Mouse (Mus musculus) neural tube, embryonic 11.5 days (tissue): Measurements from ENCODE around the gene Osbpl6. TPM values are rescaled to one million over a fixed set of nuclear protein-coding genes. Genes with fewer than 3 reads are reported as not detected.

Experiments used
- ATAC-seq: fragments of 200-750 bp; cut with Nextera tagmentation; 2 replicates; pipeline ENCODE4 v1.8.0; 2017; ENCODE audit warnings: moderate number of reproducible peaks, mild to moderate bottlenecking, moderate TSS enrichment, moderate library complexity; ENCODE audit not compliant: insufficient read depth, low FRiP score, low TSS enrichment
- DNase-seq: peaks from one replicate; pipeline ENCODE4 v3.0.0-alpha.2; 2015; ENCODE audit warnings: low spot score
- H3K27ac ChIP-seq: fragments of 300-500 bp; sonication (generic); 2 replicates; pipeline ENCODE4 v1.5.1; 2014; ENCODE audit warnings: low read depth, mild to moderate bottlenecking, low read length
- H3K27me3 ChIP-seq: fragments of 300-500 bp; sonication (generic); 2 replicates; pipeline ENCODE4 v1.6.1; 2014; ENCODE audit warnings: mild to moderate bottlenecking, low read length, mixed read lengths; ENCODE audit not compliant: control insufficient read depth, insufficient read depth
- H3K36me3 ChIP-seq: fragments of 300-500 bp; sonication (generic); 2 replicates; pipeline ENCODE4 v1.6.1; 2014; ENCODE audit warnings: mild to moderate bottlenecking, low read length, moderate library complexity, mixed read lengths; ENCODE audit not compliant: control insufficient read depth, insufficient read depth
- H3K4me1 ChIP-seq: fragments of 300-500 bp; sonication (generic); 2 replicates; pipeline ENCODE4 v1.6.1; 2014; ENCODE audit warnings: low read length, mixed read lengths; ENCODE audit not compliant: control insufficient read depth, insufficient read depth
- H3K4me2 ChIP-seq: fragments of 300-500 bp; sonication (generic); 2 replicates; pipeline ENCODE4 v1.6.1; 2014; ENCODE audit warnings: low read depth, mild to moderate bottlenecking, moderate library complexity
- H3K4me3 ChIP-seq: fragments of 300-500 bp; sonication (generic); 2 replicates; pipeline ENCODE4 v1.5.1; 2014; ENCODE audit warnings: low read depth, low read length
- H3K9ac ChIP-seq: fragments of 300-500 bp; sonication (generic); 2 replicates; pipeline ENCODE4 v1.6.1; 2014; ENCODE audit warnings: mild to moderate bottlenecking, low read length
- H3K9me3 ChIP-seq: fragments of 300-500 bp; sonication (generic); 2 replicates; pipeline ENCODE4 v1.6.1; 2016; ENCODE audit warnings: low read length; ENCODE audit not compliant: control insufficient read depth
- WGBS: fragments of 180-500 bp; shearing (Covaris S2); extraction: QIAGEN DNeasy Blood & Tissue Kit; methylation state at CpG from one replicate; pipeline ENCODE4 v1.1.7; 2014; 5-methylcytosine and 5-hydroxymethylcytosine counted together
- polyA plus RNA-seq: library from polyadenylated mRNA; unstranded; fragments of >200 nt; fragmentation: Nextera tagmentation; extraction: Ambion mirVana; gene quantifications from 2 replicates; pipeline ENCODE4 v1.2.1, GENCODE M21; 2014

Osbpl6 gene
- polyA plus RNA-seq, 1 experiment from 2014 or later, result 20.3 TPM

DNA sequence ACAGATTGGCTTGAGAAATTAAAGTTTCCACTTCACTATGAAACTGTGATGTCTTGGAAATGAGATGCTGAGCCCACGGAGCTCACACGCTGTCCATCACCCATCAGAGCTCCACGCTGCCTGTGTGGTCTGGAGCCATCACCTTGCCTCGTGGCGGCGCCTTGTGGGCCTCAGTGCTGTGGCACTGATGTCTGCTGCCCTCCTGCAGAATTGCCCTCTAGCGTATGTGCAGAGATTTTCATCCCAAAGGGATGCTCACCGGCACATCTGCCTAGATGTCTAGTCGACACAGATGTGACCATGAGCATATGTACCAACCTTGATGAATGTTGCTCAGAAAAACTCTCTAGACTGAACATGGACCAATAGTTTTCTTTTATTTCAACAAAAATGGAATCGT, 180.6 kb downstream of the Osbpl6 start:
- no peak for ATAC-seq
- 90% methylated on average over 10 of the region's 10 CpGs for WGBS
- no peaks in the 10 kb centered on the region for H3K9me3 ChIP-seq
- no peak for DNase-seq
- H3K9ac ChIP-seq, result no peak overlapping the region
- H3K36me3 ChIP-seq, result no peaks in the 10 kb centered on the region; the same call in 1 of the 2 replicates
- no peak overlapping the region for H3K4me2 ChIP-seq
- no peak overlapping the region for H3K27ac ChIP-seq
- no peak overlapping the region for H3K4me3 ChIP-seq
- no peaks in the 10 kb centered on the region for H3K4me1 ChIP-seq
- H3K27me3 ChIP-seq, result no peaks in the 10 kb centered on the region

DNA sequence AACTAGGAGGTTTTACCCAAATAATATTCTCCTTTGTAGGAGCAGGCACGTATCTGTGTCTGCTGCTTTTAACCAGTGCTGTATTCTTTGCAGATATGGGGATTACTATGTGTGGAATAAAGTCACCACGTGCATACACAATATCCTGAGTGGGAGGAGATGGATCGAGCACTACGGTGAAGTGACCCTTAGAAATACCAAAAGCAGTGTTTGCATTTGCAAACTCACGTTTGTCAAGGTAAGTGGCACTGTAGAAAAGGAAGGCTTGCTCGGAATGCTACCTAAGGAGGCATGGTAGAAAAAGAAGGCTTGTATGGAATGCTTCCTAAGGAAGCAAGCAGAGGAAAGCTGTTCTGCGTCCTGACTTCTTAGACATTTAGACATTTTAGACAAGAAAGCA, 183.9 kb downstream of the Osbpl6 start:
- no peak overlapping the region for H3K9ac ChIP-seq
- H3K4me2 ChIP-seq, result no peak overlapping the region
- no peak for ATAC-seq
- H3K27ac ChIP-seq, result no peak overlapping the region
- 93% methylated on average over 7 of the region's 7 CpGs for WGBS
- no peaks in the 10 kb centered on the region for H3K9me3 ChIP-seq
- H3K36me3 ChIP-seq, result no peaks in the 10 kb centered on the region
- H3K4me1 ChIP-seq, result no peaks in the 10 kb centered on the region
- DNase-seq, result no peak
- no peaks in the 10 kb centered on the region for H3K27me3 ChIP-seq
- no peak overlapping the region for H3K4me3 ChIP-seq

DNA sequence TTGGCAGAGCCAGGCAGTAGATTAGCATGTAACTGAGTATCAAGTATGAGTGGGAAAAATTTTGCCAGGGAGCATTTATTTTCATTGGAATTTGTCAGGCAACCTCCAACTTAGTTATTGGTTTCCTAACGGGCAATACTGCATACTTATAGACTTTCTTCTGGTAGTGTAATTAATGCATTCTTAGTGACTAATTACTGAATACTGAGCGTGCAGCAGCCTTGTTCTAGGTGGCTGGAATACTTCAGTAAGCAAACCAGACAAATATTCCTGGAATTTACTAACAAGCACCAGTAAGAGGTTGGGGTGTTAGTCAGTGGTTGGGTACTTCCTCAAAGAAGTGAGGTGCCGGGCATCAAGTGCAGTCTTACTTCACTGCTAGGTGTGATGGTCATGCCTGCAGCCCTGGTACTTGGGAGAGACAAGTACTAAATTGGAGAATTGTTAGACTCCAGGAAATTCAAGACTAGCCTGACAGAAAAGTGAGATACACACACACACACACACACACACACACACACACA, 186.2 kb downstream of the Osbpl6 start:
- no peak overlapping the region for H3K4me3 ChIP-seq
- no peaks in the 10 kb centered on the region for H3K4me1 ChIP-seq
- 84% methylated on average over 3 of the region's 3 CpGs for WGBS
- no peak overlapping the region for H3K9ac ChIP-seq
- no peak for ATAC-seq
- H3K4me2 ChIP-seq, result no peak overlapping the region
- DNase-seq, result no peak
- no peaks in the 10 kb centered on the region for H3K9me3 ChIP-seq
- no peaks in the 10 kb centered on the region for H3K36me3 ChIP-seq
- H3K27me3 ChIP-seq, result no peaks in the 10 kb centered on the region
- no peak overlapping the region for H3K27ac ChIP-seq

DNA sequence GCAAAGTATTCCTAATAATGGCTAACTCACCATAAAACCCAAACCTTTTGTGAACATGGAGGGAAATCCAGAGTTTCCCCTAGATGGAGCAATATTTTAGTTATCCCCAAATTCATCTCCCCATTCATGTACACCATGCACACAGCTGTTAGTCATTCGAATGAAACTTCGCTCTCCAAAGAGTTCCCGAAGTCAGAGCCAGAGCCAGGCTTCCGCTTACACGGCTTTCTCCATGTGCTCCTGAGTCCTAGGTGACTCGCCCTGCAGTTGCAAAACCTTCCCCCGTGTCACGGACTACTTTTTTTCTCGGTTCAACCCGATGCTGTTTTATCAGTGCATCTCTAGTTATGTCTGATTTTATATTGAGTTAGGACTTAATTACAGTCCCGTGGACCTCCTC, 191.2 kb downstream of the Osbpl6 start:
- H3K9me3 ChIP-seq, result no peaks in the 10 kb centered on the region
- DNase-seq, result no peak
- no peaks in the 10 kb centered on the region for H3K27me3 ChIP-seq
- H3K4me2 ChIP-seq, result no peak overlapping the region
- H3K9ac ChIP-seq, result no peak overlapping the region
- 87% methylated on average over 11 of the region's 11 CpGs for WGBS
- H3K4me3 ChIP-seq, result no peak overlapping the region
- no peak overlapping the region for H3K27ac ChIP-seq
- H3K36me3 ChIP-seq, result no peaks in the 10 kb centered on the region
- ATAC-seq, result no peak
- no peaks in the 10 kb centered on the region for H3K4me1 ChIP-seq

DNA sequence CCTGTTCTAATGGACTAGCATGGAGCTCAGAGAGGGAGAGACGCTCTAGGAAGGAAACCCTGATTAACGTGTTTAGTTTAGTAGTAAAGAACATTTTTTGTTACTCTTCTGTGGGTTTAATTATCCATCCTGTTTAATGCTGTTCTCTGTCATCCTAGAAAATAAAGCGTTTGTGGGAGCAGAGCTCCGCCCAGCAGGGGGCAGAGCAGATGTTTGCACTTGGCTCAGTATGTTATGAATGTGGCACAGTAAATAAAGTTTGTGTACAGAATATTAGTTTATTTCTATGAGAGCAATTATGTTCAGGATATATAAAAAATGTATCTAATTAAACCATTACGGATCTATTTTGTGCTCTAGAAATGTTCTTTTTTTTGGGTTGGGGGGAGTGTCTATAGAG, 192.9 kb downstream of the Osbpl6 start:
- ATAC-seq (no peak), DNase-seq (no peak)
- WGBS, result 76% methylated on average over 5 of the region's 5 CpGs
- H3K27me3 ChIP-seq, result no peaks in the 10 kb centered on the region
- no peak overlapping the region for H3K27ac ChIP-seq
- H3K9me3 ChIP-seq, result no peaks in the 10 kb centered on the region
- H3K4me3 ChIP-seq, result no peak overlapping the region
- no peaks in the 10 kb centered on the region for H3K4me1 ChIP-seq
- no peaks in the 10 kb centered on the region for H3K36me3 ChIP-seq
- no peak overlapping the region for H3K9ac ChIP-seq
- H3K4me2 ChIP-seq, result no peak overlapping the region

DNA sequence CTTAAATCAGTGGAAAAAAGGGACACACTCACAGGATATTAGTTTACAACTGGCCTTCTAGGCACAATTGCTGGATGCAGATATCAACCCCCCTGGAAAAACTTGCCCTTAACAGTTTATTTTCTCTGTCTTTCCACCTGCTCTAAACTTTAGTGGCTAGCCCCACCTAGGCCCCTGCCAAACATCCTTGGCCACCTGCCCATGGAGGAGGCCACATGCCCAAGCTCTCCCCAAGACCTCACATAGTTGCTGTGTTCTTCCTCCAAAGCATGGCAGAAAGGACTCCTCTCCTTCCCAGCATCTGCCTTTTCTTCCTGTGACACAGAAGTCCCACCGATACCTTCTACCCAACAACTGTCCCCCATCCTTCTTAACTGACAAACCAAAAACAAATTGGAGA, 195.9 kb downstream of the Osbpl6 start:
- H3K9ac ChIP-seq, result no peak overlapping the region
- H3K27ac ChIP-seq, result no peak overlapping the region
- ATAC-seq, result no peak
- H3K4me1 ChIP-seq, result no peaks in the 10 kb centered on the region
- WGBS, result 96% methylated on average over 1 of the region's 1 CpGs
- H3K27me3 ChIP-seq, result no peaks in the 10 kb centered on the region
- H3K4me3 ChIP-seq, result no peak overlapping the region
- H3K36me3 ChIP-seq, result no peaks in the 10 kb centered on the region
- no peak overlapping the region for H3K4me2 ChIP-seq
- DNase-seq, result no peak
- H3K9me3 ChIP-seq, result no peaks in the 10 kb centered on the region

DNA sequence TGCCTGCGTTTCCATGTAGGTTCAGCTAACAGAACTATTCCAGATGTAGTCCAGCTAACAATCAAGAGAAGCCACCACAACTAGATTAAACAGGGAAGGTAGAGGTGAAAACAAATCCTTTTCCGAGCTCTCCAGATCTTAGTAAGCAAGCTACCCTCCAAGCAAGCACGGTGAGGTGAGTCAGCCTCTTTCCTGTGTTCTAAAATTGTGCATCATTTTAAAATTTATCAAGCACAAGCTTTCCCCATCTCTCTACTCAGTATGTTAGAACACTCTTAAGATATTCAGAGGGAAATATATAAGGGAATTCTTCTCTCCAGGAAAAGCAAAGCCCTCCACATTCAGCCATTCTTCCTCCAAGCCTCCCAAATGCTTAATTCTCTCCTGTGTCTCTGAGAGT, 200.4 kb downstream of the Osbpl6 start:
- 84% methylated on average over 3 of the region's 3 CpGs for WGBS
- H3K27ac ChIP-seq, result no peak overlapping the region
- ATAC-seq, result no peak
- no peaks in the 10 kb centered on the region for H3K9me3 ChIP-seq
- no peaks in the 10 kb centered on the region for H3K27me3 ChIP-seq
- H3K36me3 ChIP-seq, result no peaks in the 10 kb centered on the region
- H3K4me1 ChIP-seq, result no peaks in the 10 kb centered on the region
- no peak overlapping the region for H3K9ac ChIP-seq
- H3K4me3 ChIP-seq, result no peak overlapping the region
- H3K4me2 ChIP-seq, result no peak overlapping the region
- DNase-seq, result no peak

DNA sequence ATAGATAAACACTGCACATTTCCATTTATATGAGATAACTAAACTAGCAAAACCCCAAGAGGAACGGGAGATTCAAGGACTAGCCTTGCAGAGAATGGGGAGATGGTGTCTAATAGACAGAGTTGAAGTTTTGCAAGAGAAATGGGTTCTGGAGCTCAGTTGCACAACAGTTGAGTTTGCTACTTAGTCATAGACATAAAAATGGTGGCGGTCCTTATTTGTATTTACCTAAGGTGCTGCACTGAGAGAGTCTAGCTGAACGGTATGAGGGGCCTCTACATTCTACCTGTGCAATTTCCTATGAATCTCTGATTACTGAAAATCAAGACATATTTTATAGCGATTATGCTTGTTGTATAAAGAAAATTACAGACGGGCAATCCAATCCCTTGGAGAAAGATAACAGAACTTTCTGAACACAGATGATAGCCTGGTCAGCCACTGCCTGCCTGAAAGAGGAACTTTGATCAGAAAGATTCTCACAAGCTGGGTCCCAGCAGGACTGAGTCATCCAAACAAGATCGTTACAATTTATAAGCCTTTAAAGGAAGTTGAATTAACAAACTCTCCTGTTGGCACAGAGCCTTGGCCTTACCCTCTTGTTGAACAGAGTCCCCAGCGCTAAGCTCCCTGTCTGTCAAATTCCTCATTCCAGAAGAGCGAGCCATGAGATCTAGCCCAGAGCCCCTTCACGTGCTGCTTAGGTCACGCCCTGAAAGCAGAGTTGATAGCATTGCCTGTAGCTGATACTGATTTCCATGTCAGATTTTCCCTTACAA, 204.2 kb downstream of the Osbpl6 start:
- Histone ChIP-seq H3K27ac (no peak overlapping the region), H3K27me3 (no peaks in the 10 kb centered on the region), H3K4me3 (no peak overlapping the region), H3K4me2 (no peak overlapping the region), H3K36me3 (no peaks in the 10 kb centered on the region), H3K9ac (no peak overlapping the region), H3K9me3 (no peaks in the 10 kb centered on the region), H3K4me1 (no peaks in the 10 kb centered on the region)
- DNase-seq (no peak), ATAC-seq (no peak)
- WGBS, result 90% methylated on average over 10 of the region's 10 CpGs

DNA sequence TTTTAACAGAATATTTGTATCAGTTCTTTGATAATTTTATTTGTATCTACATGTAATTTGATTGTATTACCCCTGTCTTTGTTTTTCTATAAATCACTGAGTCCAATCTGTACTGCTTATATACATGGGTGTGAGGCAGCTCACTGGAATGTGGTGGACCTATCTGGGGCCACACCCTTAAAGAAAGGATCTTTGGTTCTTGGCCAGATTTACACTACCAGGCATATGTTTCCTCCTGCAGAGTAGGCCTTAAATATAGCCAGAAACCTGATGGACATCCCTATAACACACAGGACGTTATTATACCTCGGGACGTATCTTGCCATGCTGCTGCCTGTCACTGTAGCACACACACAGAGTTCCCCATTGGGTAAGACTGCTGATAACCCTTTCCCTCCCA, 205.7 kb downstream of the Osbpl6 start:
- WGBS, result 85% methylated on average over 3 of the region's 3 CpGs
- H3K4me1 ChIP-seq, result no peaks in the 10 kb centered on the region
- ATAC-seq, result no peak

More for the DNA sequence above, 205.7 kb downstream of the Osbpl6 start:
- Histone ChIP-seq H3K4me2 (no peak overlapping the region), H3K27me3 (no peaks in the 10 kb centered on the region), H3K27ac (no peak overlapping the region), H3K9ac (no peak overlapping the region), H3K9me3 (no peaks in the 10 kb centered on the region), H3K4me3 (no peak overlapping the region), H3K36me3 (no peaks in the 10 kb centered on the region)
- no peak for DNase-seq
